Mouse (Mus musculus) cerebellum, adult 2 months (tissue): ENCODE measurements around the gene Aacs.

Experiments
- CTCF ChIP-seq: fragments of 200-500 bp; IDR thresholded peaks from 2 replicates; pipeline ENCODE4 v1.5.1; 2011; ENCODE audit warnings: low read depth, mild to moderate bottlenecking, control low read depth, low read length, moderate library complexity, borderline replicate concordance; ENCODE audit not compliant: insufficient read depth
- POLR2A ChIP-seq: fragments of 200-500 bp; IDR thresholded peaks from 2 replicates; pipeline ENCODE4 v1.6.1; 2011; ENCODE audit warnings: low read length, control low read depth, borderline replicate concordance; ENCODE audit not compliant: insufficient read depth

DNA sequence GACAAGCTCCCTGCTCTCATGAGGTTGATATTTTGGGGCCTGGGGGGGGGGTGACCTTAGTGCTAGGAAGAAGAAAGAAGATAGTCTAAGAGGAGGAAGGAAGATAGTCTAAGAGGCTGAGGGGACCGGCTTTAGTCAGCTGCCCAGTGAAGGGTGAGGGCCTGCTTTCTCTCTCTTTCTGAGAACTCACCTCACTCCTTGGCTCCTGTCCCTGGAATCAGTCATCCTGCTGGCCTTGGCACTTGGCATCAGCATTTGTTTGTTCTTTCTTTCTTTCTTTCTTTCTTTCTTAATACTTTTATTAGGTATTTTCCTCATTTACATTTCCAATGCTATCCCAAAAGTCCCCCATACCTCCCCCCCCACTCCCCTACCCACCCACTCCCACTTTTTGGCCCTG, 10.5 kb downstream of the Aacs start:
- TF ChIP-seq CTCF = no peak
- TF ChIP-seq POLR2A = no peak
